Mouse (Mus musculus): ENCODE data around the gene Hs6st3.
A peak's percentile ranks its signal among the peaks of the same experiment; 100 is the strongest.

Hs6st3 gene

DNA sequence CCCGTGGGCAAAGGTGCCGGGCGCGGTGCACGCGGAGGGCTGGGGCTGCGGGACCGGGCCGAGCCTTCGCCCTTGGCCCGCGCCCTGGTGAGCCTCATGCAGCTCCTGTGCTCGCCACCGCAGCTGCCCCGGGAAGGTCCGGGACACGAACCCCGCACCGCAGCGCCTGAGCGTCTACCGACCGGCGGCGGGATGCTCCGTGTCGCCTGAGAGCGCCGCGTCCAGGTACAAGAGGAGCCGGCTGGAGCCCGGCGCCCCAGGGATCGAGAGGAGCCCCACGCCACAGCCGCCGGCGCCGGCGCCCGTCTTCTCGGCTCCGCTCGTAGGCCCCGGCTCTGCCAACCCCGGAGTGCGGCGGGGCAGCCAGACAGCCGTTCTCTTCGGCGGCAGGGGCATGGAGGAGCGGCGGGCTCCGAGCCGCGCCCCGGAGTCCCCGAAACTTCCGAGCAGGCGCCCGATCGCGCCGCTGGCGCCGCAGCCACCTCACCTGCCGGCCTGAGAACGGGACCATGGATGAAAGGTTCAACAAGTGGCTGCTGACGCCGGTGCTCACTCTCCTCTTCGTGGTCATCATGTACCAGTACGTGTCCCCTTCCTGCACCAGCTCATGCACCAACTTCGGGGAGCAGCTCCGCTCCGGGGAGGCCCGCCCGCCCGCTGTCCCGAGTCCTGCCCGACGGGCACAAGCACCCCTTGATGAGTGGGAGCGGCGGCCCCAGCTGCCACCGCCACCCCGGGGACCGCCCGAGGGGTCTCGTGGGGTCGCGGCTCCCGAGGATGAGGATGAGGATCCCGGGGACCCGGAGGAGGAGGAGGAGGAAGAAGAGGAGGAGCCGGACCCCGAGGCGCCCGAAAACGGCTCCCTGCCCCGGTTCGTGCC is at the start of gene Hs6st3:
Gene Hs6st3, plus strand, starts transcription at position 436 of the 880 bp plus-strand sequence.
- no peak for DNase-seq (ENCODE audit: low spot score)

DNA sequence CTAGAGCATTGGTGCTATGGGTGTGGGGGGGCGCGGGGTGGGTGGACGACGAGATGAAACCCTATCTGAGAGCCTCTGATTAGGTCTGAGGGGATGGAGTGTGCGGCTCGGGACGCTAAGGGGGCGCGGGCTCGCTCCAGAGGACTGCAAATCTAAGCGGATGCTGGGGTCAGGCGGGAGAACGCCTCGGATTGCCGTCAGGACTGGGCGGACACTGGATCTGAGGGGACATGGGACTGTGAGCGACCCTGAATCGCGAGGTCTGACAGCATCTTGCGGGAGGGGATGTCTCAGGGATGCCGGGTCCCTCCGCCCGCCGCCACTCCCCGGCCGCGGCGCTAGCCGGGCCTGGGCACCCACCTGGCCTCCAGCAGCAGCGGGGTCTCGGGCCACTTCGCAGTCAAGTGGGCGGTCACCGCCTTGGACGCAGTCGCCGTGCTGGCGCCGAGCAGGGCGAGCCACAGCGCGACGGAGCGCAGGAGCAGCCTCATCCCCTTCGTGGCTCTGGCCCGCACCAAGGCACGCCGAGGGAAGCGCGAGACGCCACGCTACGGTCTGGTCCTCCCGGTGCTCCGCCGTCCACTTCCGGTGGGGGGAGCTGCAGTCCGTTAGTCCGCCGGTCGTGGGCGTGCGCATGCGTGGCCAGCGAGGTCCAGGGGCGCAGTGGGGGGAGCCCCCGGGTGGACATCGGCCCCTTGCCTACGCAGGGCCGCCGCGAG is 39.1 kb upstream of the Hs6st3 start, which contains the start of gene Uggt2:
Gene Uggt2, minus strand, starts transcription at position 580 of the 719 bp plus-strand sequence.
- DNase-seq (ENCODE audit: low spot score), result peak; percentile 37

DNA sequence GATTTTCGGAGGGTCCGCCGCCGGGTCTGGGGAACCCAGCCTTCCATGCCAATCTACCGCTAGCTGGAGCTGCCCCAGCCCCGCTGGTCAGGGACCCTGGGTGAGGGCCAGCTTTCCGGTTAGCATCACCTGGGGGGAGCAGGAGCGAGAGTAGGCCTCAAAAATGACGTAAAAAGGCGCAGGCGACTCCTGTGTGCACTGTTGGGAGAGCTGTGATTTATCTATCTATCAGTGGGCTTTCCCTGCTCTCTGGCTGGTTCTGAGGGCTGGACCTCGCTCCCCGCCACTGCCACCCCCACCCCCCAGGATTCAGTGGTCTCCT is 38.6 kb upstream of the Hs6st3 start:
- DNase-seq (ENCODE audit: low spot score), result no peak

DNA sequence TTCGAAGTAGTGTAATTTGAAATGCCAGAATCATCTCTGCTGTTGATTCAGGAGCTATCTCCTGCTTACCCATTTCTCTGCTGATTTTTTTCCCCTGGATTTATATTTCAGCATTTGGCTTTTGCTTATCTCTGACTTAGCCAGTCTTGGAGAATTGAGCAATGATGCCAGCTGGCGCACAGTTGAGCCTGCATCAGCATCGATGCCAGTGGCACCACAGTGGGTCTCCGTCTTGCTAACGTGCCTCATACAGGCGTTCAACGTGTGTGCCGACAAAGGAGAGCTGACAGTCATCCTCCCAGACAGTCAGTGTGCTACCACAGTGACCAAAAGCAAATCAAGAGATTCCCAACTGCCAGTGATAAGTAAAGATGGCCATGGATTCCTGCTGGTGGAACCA is 30.6 kb upstream of the Hs6st3 start:
- no peak for DNase-seq (ENCODE audit: low spot score)

DNA sequence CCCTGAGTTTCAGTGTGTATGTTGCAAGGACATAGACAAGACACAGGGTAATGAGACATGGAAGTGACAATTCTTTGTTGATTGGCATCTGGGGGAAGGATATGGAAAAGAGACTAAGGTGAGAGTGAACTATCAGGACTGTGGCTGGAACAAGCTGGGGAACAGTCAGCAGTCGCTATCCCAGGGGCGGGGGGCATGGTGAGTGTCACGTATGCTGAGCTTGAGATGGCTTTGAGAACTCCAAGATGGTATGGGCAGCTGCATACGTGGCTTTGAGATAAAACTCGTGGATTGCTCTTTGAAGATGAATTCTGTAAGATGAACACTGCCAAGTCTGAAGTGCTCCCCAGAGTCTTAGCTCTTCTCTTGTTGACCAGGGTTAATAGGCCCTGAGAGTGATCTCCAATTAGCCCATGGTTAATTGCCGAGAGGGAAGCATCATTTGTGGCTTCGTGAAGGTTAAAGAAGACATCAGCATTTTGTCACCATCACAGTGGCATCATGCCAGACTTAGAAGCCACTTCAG is 29.3 kb upstream of the Hs6st3 start:
- DNase-seq (ENCODE audit: low spot score), result no peak

GRCm38 (mm10) chr14:119109776-119110218 is 28.3 kb upstream of the Hs6st3 start:
- no peak for DNase-seq (ENCODE audit: low spot score)

GRCm38 (mm10) chr14:119112558-119112957 is 25.6 kb upstream of the Hs6st3 start:
- DNase-seq (ENCODE audit: low spot score), result no peak

GRCm38 (mm10) chr14:119123582-119123981 is 14.6 kb upstream of the Hs6st3 start:
- DNase-seq (ENCODE audit: low spot score), result no peak

GRCm38 (mm10) chr14:119124061-119124460 is 14.1 kb upstream of the Hs6st3 start:
- DNase-seq (ENCODE audit: low spot score), result no peak

DNA sequence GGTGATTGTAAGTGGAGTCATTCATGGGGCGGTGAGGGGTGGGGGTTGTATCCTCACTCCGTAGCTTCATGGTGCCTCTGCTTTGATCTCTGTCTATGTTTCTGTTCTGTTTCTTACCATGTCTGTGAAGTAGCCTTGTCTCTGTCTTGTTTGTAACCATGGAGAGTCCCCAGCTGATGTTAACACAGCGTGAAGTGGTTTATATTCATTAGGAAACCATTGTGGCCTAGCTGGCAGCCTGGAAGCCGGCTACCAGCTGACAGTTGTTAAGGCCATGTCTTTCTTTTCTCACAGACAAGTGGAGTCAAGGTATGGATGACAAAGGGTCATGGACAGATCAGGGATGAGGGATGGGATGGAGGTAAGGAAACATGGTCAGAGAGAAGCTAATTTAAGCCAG is 12.3 kb upstream of the Hs6st3 start:
- DNase-seq (ENCODE audit: low spot score), result no peak

- no peak for DNase-seq (ENCODE audit: low spot score)
Measured at GRCm38 (mm10) chr14:119127330-119127729, 10.8 kb upstream of the Hs6st3 start.

DNA sequence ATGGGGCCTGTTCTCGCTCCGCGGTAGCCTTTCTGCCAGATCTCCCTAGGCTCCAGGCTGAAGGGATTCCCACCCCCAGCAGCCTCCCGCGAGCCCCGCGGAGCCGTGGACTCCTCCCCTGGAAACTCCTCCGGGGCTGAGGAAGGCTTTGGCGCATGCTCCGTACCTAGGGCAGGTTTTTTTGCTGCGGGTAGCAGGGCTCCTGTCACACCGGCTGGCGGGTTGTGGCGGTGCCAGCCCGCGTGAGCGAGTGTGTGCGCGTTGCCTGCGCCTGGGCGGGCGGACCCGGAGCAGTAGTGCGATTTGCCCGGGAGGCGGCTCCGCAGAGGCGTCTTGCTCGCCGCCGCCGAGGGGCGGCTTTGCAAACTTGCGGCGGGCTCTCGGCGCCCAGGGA is 632 bp upstream of the Hs6st3 start:
- DNase-seq (ENCODE audit: low spot score), result peak; percentile 61

GRCm38 (mm10) chr14:119138786-119139100 is 602 bp downstream of the Hs6st3 start:
- no peak for DNase-seq (ENCODE audit: low spot score)

GRCm38 (mm10) chr14:119139381-119139950 is 1.3 kb downstream of the Hs6st3 start:
- no peak for DNase-seq (ENCODE audit: low spot score)

DNA sequence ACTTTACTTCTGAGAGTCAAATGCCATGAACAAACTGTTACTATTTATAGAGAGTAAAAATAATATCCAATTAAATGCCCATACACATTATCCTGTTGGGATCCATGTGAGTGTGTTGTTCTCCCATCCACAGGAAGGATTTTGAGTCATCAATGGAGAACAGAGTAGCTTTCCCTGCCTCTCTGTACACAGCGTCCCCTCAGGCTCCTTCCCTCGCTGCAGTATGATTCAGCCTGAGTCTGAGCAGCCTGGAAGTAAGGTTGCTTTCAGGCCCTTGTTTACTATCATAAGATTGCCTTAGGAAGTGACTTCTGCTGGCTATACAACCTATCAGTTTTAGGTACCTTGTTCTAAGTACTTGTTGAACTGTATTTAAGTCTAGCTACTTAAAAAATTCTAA is 14.9 kb downstream of the Hs6st3 start:
- DNase-seq (ENCODE audit: low spot score), result no peak

- no peak for DNase-seq (ENCODE audit: low spot score)
Measured at GRCm38 (mm10) chr14:119193905-119194304, 55.8 kb downstream of the Hs6st3 start.

DNA sequence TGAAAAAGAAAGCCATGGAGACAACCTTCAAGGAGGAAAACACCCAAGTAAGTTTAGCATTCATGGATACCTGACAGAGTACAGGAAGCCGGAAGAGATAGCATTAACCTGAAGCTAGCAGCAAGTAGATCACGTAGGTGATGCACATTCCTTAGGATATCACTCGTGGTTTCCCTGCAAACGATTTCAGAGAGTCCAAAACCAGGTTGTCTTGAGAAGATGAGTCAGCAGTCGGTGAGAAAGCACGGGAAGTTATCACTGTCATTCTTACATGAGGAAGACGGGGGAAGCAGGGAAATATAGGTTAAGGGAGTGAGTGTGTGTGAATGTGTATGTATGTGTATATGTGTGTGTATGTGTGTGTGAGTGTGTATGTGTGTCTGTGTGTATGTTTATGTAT is 65.4 kb downstream of the Hs6st3 start:
- DNase-seq (ENCODE audit: low spot score), result no peak

DNA sequence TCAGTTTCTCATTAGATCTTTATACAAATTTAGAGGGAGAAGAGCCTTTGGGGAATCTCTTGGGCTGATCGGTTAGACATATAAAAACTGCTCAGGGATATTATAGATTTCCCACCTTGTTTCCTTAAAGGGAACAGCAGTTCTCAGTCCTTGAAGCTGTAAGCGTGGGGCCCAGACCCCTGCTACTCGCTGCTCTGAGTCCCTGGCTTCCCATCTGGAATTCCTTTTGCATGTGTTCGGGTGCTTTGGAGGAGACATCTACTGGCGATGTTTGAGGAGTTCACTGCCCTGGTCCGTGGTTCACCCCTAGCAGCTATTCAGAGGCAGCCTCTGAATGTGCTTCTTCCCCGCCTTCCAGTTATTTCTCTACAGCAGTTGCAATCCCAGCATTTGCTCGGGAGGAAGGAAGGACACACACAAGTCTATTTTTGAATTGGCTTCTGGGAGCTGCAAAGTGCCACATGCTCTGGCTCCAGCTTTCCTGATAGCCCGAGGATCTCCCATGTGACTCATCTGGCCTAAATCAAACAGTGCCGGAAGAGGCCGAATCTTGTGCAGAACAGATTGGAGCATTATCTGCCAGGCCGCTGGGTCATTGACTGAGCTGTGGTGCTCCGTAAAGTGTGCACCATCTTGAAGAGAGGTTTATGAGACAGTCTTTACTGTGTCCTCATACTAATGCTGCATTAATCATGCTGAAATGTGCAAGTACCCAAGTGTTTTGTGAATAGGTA is 77.6 kb downstream of the Hs6st3 start:
- no peak for DNase-seq (ENCODE audit: low spot score)

- DNase-seq (ENCODE audit: low spot score), result no peak
Measured at GRCm38 (mm10) chr14:119227709-119228338, 89.7 kb downstream of the Hs6st3 start.

- DNase-seq (ENCODE audit: low spot score), result no peak
Measured at GRCm38 (mm10) chr14:119233598-119233997, 95.5 kb downstream of the Hs6st3 start.

DNA sequence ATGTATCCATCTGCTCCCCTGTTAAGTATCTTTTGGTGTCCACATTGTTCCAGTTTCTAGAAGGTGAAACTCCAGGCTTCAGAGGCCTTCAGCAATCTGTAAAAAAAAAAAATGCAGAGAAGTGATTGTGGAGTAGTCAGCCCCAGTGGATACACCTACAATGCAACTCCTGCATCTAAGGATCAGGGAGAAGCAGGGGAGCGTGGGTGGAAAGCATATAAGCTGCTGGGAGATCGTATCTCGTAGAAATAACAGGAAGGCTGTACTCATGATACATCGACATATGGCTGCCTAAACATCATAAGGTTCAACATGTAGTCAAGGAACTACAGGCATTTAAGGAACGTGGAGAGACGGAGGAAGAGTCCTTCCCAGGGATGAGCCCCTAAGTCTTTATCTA is 109.0 kb downstream of the Hs6st3 start:
- DNase-seq (ENCODE audit: low spot score), result no peak
